Mouse (Mus musculus): ENCODE results near the gene Cd180. TPM values are rescaled to one million over a fixed set of nuclear protein-coding genes. Genes with fewer than 3 reads are reported as not detected.

Gene Cd180
- total RNA-seq (2021): under 1 TPM; 0.13 to 0.40 TPM
- long read RNA-seq, experiment 1, partial matches to known transcripts: 0 of 7 reads
- long read RNA-seq, experiment 1, other reads (novel, unspliced or antisense): 7 of 7 reads
- long read RNA-seq, experiment 2, partial matches to known transcripts: 0 of 2 reads
- long read RNA-seq, experiment 2, other reads (novel, unspliced or antisense): 2 of 2 reads

DNA sequence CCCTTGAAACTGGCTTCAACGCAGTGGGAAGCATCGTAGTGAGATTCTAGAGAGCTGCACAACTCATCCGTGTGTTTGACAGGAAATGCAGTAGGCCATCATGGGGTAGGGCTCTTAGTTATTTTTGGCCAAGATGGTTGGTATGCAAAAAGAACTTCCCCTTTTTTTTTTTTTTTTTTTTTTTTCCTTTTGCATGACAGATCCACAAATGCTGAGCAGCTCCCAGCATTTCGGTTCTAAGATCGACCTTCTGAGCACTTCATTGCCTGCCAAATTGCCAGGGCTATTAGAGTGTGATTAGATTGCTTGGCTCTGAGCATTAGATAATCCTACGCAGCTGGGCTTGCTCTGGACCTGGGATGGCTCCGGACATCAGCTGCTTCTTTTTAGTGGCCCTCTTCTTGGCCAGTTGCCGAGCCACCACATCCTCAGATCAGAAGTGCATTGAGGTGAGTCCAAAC, at the start of gene Cd180:
Gene Cd180, plus strand, starts transcription at position 218 of the 461 bp plus-strand sequence.
- DNase-seq: peak; percentile 12

GRCm38 (mm10) chr13:102644344-102644743, 49.0 kb upstream of the Cd180 start:
- DNase-seq: no peak

- DNase-seq: peak; percentile 45
Measured at GRCm38 (mm10) chr13:102644789-102645551, 48.4 kb upstream of the Cd180 start.

DNA sequence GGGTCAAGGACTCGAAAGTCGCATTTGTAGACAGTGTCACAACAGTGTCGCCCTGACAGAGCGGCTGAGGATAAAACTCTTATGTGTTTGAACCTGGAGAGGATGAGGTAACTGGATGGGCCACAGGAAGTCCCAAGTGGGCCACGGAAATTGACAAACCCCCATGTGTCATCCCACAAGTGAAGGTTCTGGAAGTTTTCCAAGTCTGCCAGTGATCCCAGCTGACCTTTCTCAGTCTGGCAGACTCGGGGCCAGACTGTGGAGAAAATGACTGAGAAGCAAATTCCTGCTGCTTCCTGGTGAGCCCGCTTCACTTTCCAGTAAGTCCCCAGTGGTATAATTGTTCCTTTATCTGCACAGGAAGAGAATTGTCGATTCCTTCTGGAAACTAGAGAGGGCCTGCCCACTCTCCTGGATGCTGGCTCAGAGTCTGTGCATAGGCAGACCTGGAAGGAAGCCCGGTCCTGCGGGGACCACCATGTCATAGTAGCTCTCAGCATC, 47.0 kb upstream of the Cd180 start:
- DNase-seq: peak; percentile 21

GRCm38 (mm10) chr13:102647511-102647910, 45.8 kb upstream of the Cd180 start:
- DNase-seq: no peak

DNA sequence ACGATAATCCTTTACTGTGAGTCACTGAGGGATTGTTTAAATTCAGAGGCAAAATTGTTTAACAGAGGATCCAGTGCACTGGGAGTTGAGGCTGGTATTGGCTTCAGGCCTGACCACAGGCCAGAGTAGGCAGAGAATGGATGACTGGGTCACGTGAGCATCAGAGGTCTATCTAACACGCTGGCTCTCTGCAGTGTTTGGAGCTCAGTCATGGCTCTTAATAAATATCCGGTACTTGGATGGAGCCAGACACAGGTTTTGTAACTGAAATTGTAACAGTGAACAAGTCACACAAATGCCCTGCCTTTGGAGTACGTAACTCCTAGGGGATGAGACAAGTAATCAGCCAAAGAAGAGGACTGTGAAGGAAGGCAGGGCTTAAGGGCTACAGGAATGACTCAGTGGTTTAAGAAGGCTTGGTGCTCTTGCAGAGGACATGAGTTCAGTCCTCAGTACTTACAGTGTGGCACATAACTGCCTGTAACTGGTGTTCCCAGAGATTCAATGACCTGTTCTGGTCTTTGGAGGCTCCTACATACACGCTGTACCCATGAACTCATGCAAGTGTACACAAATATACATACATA, 41.0 kb upstream of the Cd180 start:
- DNase-seq: no peak

DNA sequence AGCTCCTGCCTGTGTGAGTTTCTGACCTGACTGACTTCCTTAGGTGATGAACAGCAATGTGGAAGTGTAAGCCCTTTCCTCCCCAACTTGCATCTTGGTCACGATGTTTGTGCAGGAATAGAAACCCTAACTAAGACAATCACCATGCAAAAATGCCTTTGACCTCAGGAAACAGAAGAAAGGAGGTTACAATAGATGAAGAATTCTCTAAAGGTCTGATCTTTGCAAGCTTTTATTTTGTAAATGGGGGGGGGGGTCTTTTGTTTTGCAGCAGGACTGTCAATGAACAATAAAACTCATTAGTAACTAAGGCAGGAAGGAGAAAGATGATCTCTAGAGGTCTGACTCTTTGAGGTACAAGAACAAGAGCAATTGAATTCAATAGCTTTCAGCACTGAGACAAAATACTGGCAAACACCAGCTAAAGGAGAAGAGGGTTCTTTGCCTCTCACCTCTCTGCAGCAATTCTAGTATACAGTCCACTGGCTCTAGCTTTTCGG, 38.2 kb upstream of the Cd180 start:
- DNase-seq: no peak

DNA sequence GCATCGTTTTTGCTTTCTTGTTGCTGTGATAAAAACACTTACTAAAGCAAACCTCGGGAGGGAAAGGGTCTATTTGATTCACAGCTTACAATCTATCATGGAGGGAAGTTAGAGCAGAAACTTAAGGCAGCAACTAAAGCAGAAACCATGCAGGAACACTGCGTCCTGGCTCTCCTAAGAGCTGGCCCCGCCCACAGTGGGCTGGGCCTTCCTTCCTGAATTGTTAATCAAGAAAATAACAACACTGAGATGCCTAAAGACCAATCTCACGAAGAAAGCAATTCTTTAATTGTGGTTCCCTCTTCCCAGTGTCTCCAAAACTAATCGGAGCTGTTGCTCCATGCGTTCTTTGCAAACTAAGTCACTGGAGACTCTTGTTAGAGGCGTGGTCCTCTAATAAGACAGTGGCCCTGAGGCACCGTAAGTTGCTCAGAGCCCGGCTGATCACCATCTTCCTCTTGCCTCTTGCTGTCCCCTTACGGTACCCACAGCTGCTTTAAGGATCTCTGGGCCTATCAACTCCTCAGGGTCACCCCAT, 37.1 kb upstream of the Cd180 start:
- no peak for DNase-seq

- DNase-seq: peak; percentile 69
Measured at GRCm38 (mm10) chr13:102658223-102658839, 35.0 kb upstream of the Cd180 start.

GRCm38 (mm10) chr13:102664041-102664440, 29.3 kb upstream of the Cd180 start:
- no peak for DNase-seq

GRCm38 (mm10) chr13:102664843-102665587, 28.3 kb upstream of the Cd180 start:
- no peak for DNase-seq

- DNase-seq: no peak
Measured at GRCm38 (mm10) chr13:102665588-102666232, 27.6 kb upstream of the Cd180 start.

DNA sequence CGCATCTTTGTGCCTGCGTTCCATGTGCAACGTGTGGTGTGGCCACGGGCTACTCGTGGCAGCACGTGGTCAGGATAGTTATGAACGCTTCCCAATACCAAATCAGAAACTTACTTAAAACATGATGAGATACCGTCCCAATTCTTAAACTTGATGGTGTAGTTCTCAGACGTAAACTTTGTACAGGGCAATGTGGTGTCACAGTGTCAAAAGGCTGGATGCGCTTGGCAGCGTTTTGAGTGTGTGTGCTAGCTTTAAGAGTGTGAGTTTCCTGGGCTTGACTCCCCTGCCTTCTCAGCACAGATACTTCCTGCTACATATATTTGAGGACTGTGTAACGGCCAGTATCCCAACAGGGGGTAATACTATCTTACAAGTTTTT, 27.1 kb upstream of the Cd180 start:
- DNase-seq: no peak

- no peak for DNase-seq
Measured at GRCm38 (mm10) chr13:102666731-102667130, 26.6 kb upstream of the Cd180 start.

DNA sequence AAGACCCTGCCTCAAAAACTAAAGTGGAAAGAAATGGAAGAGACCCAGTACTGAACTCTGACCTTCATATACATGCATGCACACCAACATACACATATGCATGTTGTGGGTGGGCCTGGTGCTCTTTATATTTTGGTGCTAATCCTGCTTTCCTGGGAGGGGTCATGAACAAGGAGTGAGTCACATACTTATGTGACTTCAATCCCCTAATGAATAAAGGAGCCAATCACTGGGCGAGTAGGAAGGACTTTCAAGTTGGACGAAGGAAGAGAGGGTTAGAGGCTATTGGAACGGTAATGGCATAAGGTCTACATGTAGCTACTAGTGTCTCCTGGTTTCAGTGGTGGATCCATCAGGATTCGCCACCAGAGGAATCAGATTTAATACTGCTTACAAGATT, 26.0 kb upstream of the Cd180 start:
- no peak for DNase-seq

GRCm38 (mm10) chr13:102667842-102668241, 25.5 kb upstream of the Cd180 start:
- no peak for DNase-seq

DNA sequence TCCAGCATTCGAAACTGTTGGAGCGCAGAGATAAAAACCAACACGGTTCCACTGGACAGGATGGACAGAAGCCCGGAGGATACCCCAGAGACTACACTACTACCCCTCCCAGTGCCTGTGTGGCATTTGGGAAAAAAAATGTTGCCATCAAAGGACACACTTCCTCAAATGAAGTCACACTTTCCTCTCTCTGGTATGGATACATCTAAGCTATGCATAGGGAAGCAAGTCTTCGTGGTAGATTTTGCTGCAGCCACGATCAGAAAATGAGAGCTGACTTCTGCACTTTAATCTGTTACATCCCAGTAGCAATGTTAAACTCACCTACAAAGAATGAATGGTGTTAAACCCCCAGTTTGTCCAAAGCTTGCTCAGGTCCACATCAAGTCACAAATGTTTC, 24.4 kb upstream of the Cd180 start:
- DNase-seq: no peak

DNA sequence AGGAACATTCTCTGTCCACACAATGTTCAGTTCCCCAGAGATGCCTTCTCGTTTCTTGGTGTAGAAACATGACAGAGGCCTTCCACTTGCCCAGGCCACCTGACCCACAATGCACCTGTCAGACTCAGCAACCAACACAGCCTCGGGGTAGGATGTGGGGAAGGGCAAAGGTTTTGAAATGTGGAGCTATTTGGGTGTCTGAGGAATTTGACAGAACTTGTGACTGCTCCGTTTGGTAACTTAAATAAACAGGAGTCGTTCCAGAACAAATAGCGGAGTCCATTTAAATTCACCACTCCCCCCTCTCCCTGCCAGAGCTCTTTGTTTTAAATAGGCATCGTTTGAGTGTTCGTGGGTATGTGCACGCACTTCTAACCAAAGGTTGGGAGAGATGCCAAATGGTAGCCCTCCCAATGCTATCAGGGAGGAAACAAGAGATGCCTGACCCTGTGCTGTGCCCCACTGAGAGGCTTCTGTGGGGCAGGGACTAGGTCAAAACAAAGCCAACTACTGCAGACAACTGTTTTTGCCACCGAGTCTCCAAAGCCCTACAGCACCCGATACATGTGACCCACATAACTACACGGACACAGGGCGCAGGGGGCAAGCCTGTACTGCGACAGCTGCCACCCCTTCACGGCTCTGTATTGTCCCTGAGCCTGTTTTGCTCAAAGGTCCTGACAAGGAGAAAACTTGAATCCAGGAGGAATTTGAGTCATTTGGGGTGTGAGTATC, 23.7 kb upstream of the Cd180 start:
- DNase-seq: no peak

DNA sequence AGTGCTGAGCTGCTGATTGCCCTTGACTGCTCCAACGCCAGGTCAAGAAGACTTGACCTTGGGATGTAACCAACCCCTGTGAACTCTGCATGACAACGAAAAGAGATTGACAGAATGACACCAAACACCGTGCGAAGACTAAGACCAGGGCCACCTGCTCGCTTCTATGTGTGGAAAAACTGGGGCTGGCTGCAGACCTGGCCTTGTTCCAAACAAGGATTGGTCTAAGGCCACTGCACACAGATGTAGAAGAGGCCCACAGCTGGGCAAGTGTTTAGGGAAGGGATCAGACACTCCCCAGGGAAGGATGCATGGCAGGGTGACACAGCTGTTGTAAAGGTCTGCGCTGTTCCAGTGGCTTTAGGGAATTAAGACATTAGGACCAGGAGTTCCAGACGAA, 22.9 kb upstream of the Cd180 start:
- peak; percentile 25 for DNase-seq

DNA sequence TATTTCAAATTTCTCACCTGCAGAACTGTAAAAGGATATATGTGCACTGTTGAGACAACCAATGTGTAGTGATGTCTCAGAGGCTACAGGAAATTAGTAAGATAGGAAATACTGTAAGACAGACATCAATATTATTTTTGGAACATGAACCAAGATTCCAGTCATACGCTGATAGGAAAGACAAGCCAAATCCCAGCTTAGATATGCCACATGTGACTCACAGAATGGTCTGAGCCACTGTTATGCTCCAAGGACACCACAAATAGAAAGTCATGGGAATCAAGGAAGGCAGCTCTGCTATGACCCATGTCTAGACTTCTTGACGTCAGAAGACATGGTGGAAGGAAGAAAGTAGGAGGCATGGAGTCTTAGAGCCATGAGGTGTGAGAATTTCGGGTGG, 19.3 kb upstream of the Cd180 start:
- no peak for DNase-seq
